Mouse (Mus musculus) stomach, embryonic 16.5 days (tissue): ENCODE data around the gene Txnrd2. TPM values are rescaled to one million over a fixed set of nuclear protein-coding genes. Genes with fewer than 3 reads are reported as not detected.

ENCODE experiments used
- ATAC-seq: fragments of 200-750 bp; cut with Nextera tagmentation; 2 replicates; pipeline ENCODE4 v1.8.0; 2017; ENCODE audit warnings: moderate number of reproducible peaks, moderate TSS enrichment; ENCODE audit not compliant: insufficient read depth, low FRiP score
- H3K27ac ChIP-seq: fragments of 300-500 bp; sonication (generic); 2 replicates; pipeline ENCODE4 v1.5.1; 2014; ENCODE audit warnings: low read length
- H3K27me3 ChIP-seq: fragments of 300-500 bp; sonication (generic); 2 replicates; pipeline ENCODE4 v1.6.1; 2014; ENCODE audit warnings: low read length, control low read depth, mixed read lengths; ENCODE audit not compliant: control insufficient read depth, insufficient read depth
- H3K36me3 ChIP-seq: fragments of 300-500 bp; sonication (generic); 2 replicates; pipeline ENCODE4 v1.6.1; 2014; ENCODE audit warnings: low read length; ENCODE audit not compliant: control insufficient read depth, insufficient read depth
- H3K4me1 ChIP-seq: fragments of 300-500 bp; sonication (generic); 2 replicates; pipeline ENCODE4 v1.6.1; 2014; ENCODE audit warnings: low read length, control low read depth, mixed read lengths; ENCODE audit not compliant: control insufficient read depth, insufficient read depth
- H3K4me2 ChIP-seq: fragments of 300-500 bp; sonication (generic); 2 replicates; pipeline ENCODE4 v1.6.1; 2014; ENCODE audit warnings: low read depth, low read length, mixed read lengths
- H3K4me3 ChIP-seq: fragments of 300-500 bp; sonication (generic); replicated peaks from 2 replicates; pipeline ENCODE4 v1.5.1; 2014; ENCODE audit warnings: mild to moderate bottlenecking, low read length
- H3K9ac ChIP-seq: fragments of 300-500 bp; sonication (generic); 2 replicates; pipeline ENCODE4 v1.6.1; 2014; ENCODE audit warnings: low read length
- H3K9me3 ChIP-seq: fragments of 300-500 bp; sonication (generic); replicated peaks from 2 replicates; pipeline ENCODE4 v1.6.1; 2016; ENCODE audit warnings: low read length, control low read depth; ENCODE audit not compliant: control insufficient read depth
- WGBS: fragments of 180-500 bp; shearing (Covaris S2); extraction: QIAGEN DNeasy Blood & Tissue Kit; methylation state at CpG from one replicate; pipeline ENCODE4 v1.1.7; 2014; 5-methylcytosine and 5-hydroxymethylcytosine counted together
- polyA plus RNA-seq: library from polyadenylated mRNA; unstranded; fragments of >200 nt; fragmentation: Nextera tagmentation; extraction: Ambion mirVana; gene quantifications from 2 replicates; pipeline ENCODE4 v1.2.1, GENCODE M21; 2015

Gene Txnrd2
- polyA plus RNA-seq, 1 experiment from 2014 or later, result 23.7 TPM

- no peak overlapping the region; the same call in 1 of the 2 replicates for H3K27ac ChIP-seq
- 87% methylated on average over 8 of the region's 8 CpGs for WGBS
- H3K9me3 ChIP-seq, result no peaks in the 10 kb centered on the region
- no peaks in the 10 kb centered on the region for H3K27me3 ChIP-seq
- peaks cover 21% of the 10 kb centered on the region for H3K4me1 ChIP-seq
- no peak overlapping the region for H3K4me3 ChIP-seq
- H3K9ac ChIP-seq, result no peak overlapping the region
- H3K36me3 ChIP-seq, result no peaks in the 10 kb centered on the region
- no peak for ATAC-seq
- no peak overlapping the region for H3K4me2 ChIP-seq
Observed at GRCm38 (mm10) chr16:18429641-18430040, 3.5 kb downstream of the Txnrd2 start.

- Histone ChIP-seq H3K4me3 (no peak overlapping the region), H3K9me3 (0 out of 2 replicates have a peak, but pooled peaks cover 5% of the 10 kb centered on the region), H3K4me1 (peaks cover 13% of the 10 kb centered on the region), H3K4me2 (no peak overlapping the region), H3K27me3 (no peaks in the 10 kb centered on the region), H3K27ac (no peak overlapping the region), H3K9ac (no peak overlapping the region), H3K36me3 (no peaks in the 10 kb centered on the region)
- ATAC-seq, result no peak
- WGBS, result 76% methylated on average over 8 of the region's 8 CpGs
Observed at GRCm38 (mm10) chr16:18430641-18431212, 4.5 kb downstream of the Txnrd2 start.

DNA sequence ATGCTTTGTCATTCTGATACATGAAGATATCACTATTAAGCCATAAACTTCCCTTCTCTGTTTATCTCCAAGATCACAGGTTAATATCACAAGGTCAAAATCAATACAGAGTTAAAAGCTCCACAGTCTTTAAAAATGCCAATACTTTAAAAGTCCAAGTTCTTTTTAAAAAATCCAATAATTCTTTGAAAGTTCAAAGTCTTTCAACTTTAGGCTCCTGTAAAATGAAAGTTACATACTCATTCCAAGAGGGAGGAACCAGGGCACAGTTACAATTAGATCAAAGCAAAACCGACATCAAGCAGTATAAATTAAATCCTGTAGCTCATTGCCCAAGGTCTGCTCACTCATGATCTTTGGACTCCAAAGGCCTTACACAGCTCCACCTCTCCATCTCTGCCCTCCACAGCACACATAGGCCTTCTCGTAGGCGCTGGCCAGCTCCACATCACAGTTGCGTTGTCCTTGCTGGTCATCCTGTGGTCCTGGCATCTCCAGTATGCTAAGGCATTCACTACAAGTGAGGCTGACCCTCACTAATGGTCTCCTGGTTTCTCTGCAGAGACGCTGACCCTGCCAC, 7.2 kb downstream of the Txnrd2 start:
- no peak for ATAC-seq
- Histone ChIP-seq H3K9ac (no peak overlapping the region), H3K27me3 (no peaks in the 10 kb centered on the region), H3K36me3 (no peaks in the 10 kb centered on the region), H3K4me2 (no peak overlapping the region), H3K9me3 (0 out of 2 replicates have a peak, but pooled peaks cover 5% of the 10 kb centered on the region), H3K4me1 (peaks cover 6% of the 10 kb centered on the region; the same call in 1 of the 2 replicates), H3K27ac (no peak overlapping the region), H3K4me3 (no peak overlapping the region)
- WGBS, result 94% methylated on average over 5 of the region's 5 CpGs

DNA sequence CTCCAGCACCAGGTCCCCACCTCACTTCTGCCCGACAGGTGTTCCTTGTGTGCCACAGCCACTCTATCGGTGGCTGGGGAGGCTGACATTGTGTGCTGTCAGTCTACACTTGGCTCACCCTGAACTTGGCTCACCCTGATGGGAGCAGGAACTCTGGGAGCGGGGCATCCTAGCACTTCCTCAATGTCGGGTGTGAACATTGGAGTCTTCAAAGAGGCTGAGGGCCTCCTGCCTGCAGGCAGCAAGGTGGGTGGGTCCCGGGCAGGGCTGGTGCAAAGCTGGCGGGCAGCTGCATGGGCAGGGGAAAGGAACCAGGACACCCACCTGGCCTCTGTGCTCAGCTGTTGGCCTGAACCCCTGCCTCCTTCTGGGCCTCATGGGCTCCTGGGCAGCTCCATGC, 9.9 kb downstream of the Txnrd2 start:
- Histone ChIP-seq H3K4me1 (no peaks in the 10 kb centered on the region), H3K36me3 (peaks cover 5% of the 10 kb centered on the region; the same call in 1 of the 2 replicates), H3K4me2 (no peak overlapping the region), H3K9me3 (0 out of 2 replicates have a peak, but pooled peaks cover 5% of the 10 kb centered on the region), H3K27ac (no peak overlapping the region), H3K9ac (no peak overlapping the region), H3K4me3 (no peak overlapping the region), H3K27me3 (no peaks in the 10 kb centered on the region)
- WGBS, result 78% methylated on average over 6 of the region's 6 CpGs
- no peak for ATAC-seq

DNA sequence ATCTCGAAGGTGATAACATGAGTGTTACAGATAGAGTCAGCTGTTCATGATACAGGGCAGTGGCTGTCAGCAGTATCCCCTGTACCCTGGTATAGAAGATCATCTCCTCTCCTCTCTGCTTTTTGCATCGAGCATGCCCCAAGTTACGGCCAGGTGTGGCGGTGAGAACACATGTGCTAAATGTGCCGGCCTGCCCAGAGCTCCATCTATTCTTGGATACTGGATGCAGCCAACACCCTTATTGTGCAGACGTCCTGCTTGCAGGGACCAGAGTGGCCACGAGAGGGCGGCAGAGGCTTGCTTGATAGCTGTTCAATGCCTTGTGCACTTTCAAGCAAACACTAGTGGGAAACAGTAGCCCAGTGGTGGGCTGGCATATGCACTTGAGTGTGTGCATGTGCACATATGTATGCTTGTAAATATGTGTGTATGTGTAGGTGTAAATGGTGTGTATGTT, 17.2 kb downstream of the Txnrd2 start:
- no peak overlapping the region for H3K27ac ChIP-seq
- H3K27me3 ChIP-seq, result no peaks in the 10 kb centered on the region
- no peak overlapping the region for H3K4me3 ChIP-seq
- 17% methylated on average over 8 of the region's 8 CpGs for WGBS
- peaks cover 5% of the 10 kb centered on the region; the same call in 1 of the 2 replicates for H3K36me3 ChIP-seq
- H3K9ac ChIP-seq, result no peak overlapping the region
- no peaks in the 10 kb centered on the region for H3K9me3 ChIP-seq
- peaks cover 5% of the 10 kb centered on the region; the same call in 1 of the 2 replicates for H3K4me1 ChIP-seq
- no peak overlapping the region for H3K4me2 ChIP-seq
- peak; percentile 76; the same call in 1 of the 2 replicates for ATAC-seq

- Histone ChIP-seq H3K27me3 (no peaks in the 10 kb centered on the region), H3K4me2 (no peak overlapping the region), H3K4me3 (no peak overlapping the region), H3K36me3 (no peaks in the 10 kb centered on the region), H3K27ac (no peak overlapping the region), H3K4me1 (peaks cover 5% of the 10 kb centered on the region; the same call in 1 of the 2 replicates), H3K9me3 (no peaks in the 10 kb centered on the region), H3K9ac (no peak overlapping the region)
- no peak for ATAC-seq
Observed at GRCm38 (mm10) chr16:18447243-18447642, 21.1 kb downstream of the Txnrd2 start.

DNA sequence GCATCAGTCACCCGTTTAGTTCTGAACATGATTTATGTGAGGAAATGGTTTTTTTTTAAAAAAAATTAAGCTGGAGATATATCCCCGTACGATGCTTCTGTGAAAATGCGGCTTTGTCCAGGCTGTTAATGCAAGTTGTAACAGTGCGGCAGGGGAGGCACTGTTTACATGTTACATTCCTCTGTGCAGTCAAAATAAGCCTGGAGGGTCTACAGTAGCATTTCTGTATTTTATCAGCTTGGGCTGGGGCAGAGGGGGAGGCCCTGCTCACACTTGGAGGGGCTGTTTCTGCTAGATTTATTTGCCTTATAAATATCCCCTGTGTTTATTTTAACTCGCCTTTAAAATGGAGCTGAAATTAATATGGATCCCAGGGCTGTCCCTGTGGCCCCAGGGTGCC, 21.9 kb downstream of the Txnrd2 start:
- Histone ChIP-seq H3K27me3 (no peaks in the 10 kb centered on the region), H3K4me3 (no peak overlapping the region), H3K4me2 (no peak overlapping the region), H3K9me3 (no peaks in the 10 kb centered on the region), H3K36me3 (no peaks in the 10 kb centered on the region), H3K4me1 (peaks cover 5% of the 10 kb centered on the region; the same call in 1 of the 2 replicates), H3K9ac (0 out of 2 replicates have a peak overlapping the region, but pooled peaks have one; percentile 6), H3K27ac (no peak overlapping the region)
- ATAC-seq, result no peak
- 21% methylated on average over 6 of the region's 6 CpGs for WGBS

DNA sequence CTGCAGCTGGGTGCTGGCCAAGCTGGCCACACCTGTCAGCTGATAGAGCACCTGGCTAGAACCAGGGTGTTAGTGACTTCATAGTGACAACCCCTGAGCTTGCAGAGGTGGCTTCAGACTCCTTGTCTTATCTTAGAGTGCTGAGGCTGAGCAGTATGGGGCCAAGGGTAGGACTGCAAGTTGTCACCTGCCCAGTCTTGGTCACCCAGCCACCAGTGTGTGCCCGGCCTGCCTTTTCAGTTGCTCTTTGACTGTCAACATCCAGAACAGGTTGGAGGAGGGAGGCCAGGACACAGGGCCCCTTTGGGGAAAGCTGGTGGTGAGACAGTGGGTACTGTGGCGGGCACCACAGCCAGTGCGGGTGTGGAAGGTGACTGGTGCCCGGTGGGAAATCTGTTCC, 22.8 kb downstream of the Txnrd2 start:
- Histone ChIP-seq H3K27ac (no peak overlapping the region), H3K4me2 (no peak overlapping the region)

GRCm38 (mm10) chr16:18451486-18452181, 25.4 kb downstream of the Txnrd2 start:
- no peak for ATAC-seq
- Histone ChIP-seq H3K9ac (no peak overlapping the region), H3K9me3 (no peaks in the 10 kb centered on the region), H3K4me2 (no peak overlapping the region), H3K27me3 (no peaks in the 10 kb centered on the region), H3K27ac (no peak overlapping the region), H3K4me1 (peaks cover 5% of the 10 kb centered on the region; the same call in 1 of the 2 replicates), H3K36me3 (no peaks in the 10 kb centered on the region), H3K4me3 (no peak overlapping the region)
- 56% methylated on average over 9 of the region's 9 CpGs for WGBS

More for the DNA sequence above, 22.8 kb downstream of the Txnrd2 start:
- Histone ChIP-seq H3K9me3 (no peaks in the 10 kb centered on the region), H3K27me3 (no peaks in the 10 kb centered on the region), H3K36me3 (no peaks in the 10 kb centered on the region), H3K4me3 (no peak overlapping the region), H3K9ac (no peak overlapping the region), H3K4me1 (peaks cover 5% of the 10 kb centered on the region; the same call in 1 of the 2 replicates)
- WGBS, result 79% methylated on average over 4 of the region's 4 CpGs
- peak; percentile 49; the same call in 1 of the 2 replicates for ATAC-seq
